Mouse (Mus musculus) embryonic facial prominence, embryonic 15.5 days (tissue): ENCODE results near the gene Gabrr2. TPM values are rescaled to one million over a fixed set of nuclear protein-coding genes. Genes with fewer than 3 reads are reported as not detected.
"Not testable (repeated sequence)": the region's sequence is repeated elsewhere in the genome, so short reads cannot be mapped to it uniquely, and the experiment has no call there.

Experiments used
- ATAC-seq: fragments of 200-750 bp; cut with Nextera tagmentation; 2 replicates; pipeline ENCODE4 v1.8.0; 2017; ENCODE audit warnings: low read depth, moderate TSS enrichment; ENCODE audit not compliant: insufficient number of reproducible peaks, low FRiP score, low TSS enrichment
- H3K27ac ChIP-seq: fragments of 300-500 bp; sonication (generic); replicated peaks from 2 replicates; pipeline ENCODE4 v1.5.1; 2015; ENCODE audit warnings: mild to moderate bottlenecking, inconsistent platforms
- H3K27me3 ChIP-seq: fragments of 300-500 bp; sonication (generic); 2 replicates; pipeline ENCODE4 v1.6.1; 2015; ENCODE audit warnings: inconsistent platforms
- H3K36me3 ChIP-seq: fragments of 300-500 bp; sonication (generic); 2 replicates; pipeline ENCODE4 v1.6.1; 2015; ENCODE audit warnings: mild to moderate bottlenecking, inconsistent platforms
- H3K4me1 ChIP-seq: fragments of 300-500 bp; sonication (generic); 2 replicates; pipeline ENCODE4 v1.6.1; 2015; ENCODE audit warnings: inconsistent platforms
- H3K4me2 ChIP-seq: fragments of 300-500 bp; sonication (generic); replicated peaks from 2 replicates; pipeline ENCODE4 v1.6.1; 2015; ENCODE audit warnings: mild to moderate bottlenecking, inconsistent platforms
- H3K4me3 ChIP-seq: fragments of 300-500 bp; sonication (generic); replicated peaks from 2 replicates; pipeline ENCODE4 v1.5.1; 2015; ENCODE audit warnings: mild to moderate bottlenecking, inconsistent platforms
- H3K9ac ChIP-seq: fragments of 300-500 bp; sonication (generic); 2 replicates; pipeline ENCODE4 v1.6.1; 2015; ENCODE audit warnings: inconsistent platforms
- H3K9me3 ChIP-seq: fragments of 300-500 bp; sonication (generic); replicated peaks from 2 replicates; pipeline ENCODE4 v1.6.1; 2016; ENCODE audit warnings: inconsistent platforms
- WGBS: fragments of 180-500 bp; shearing (Covaris S2); methylation state at CpG from one replicate; pipeline ENCODE4 v1.1.7; 2015; 5-methylcytosine and 5-hydroxymethylcytosine counted together
- polyA plus RNA-seq: library from polyadenylated mRNA; unstranded; fragments of >200 nt; fragmentation: Nextera tagmentation; extraction: Ambion mirVana; gene quantifications from 2 replicates; pipeline ENCODE4 v1.2.1, GENCODE M21; 2015

The Gabrr2 gene
- polyA plus RNA-seq, 1 experiment from 2014 or later: 1.0 TPM

GRCm38 (mm10) chr4:33111358-33111757, 48.6 kb downstream of the Gabrr2 start:
- no peak overlapping the region for H3K4me2 ChIP-seq
- ATAC-seq: no peak
- H3K36me3 ChIP-seq: no peaks in the 10 kb centered on the region
- no peak overlapping the region for H3K9ac ChIP-seq
- H3K4me3 ChIP-seq: no peak overlapping the region
- no peaks in the 10 kb centered on the region for H3K27me3 ChIP-seq
- H3K27ac ChIP-seq: no peak overlapping the region
- no peaks in the 10 kb centered on the region for H3K9me3 ChIP-seq
- no peaks in the 10 kb centered on the region for H3K4me1 ChIP-seq
- WGBS: 74% methylated on average over 9 of the region's 9 CpGs

GRCm38 (mm10) chr4:33112866-33113265, 50.1 kb downstream of the Gabrr2 start:
- not testable (repeated sequence) for H3K9ac ChIP-seq, H3K4me3 ChIP-seq, H3K27ac ChIP-seq, H3K27me3 ChIP-seq, H3K9me3 ChIP-seq, H3K4me1 ChIP-seq, H3K4me2 ChIP-seq, H3K36me3 ChIP-seq, ATAC-seq
- WGBS: 93% methylated on average over 14 of the region's 14 CpGs

- H3K9ac ChIP-seq, H3K4me2 ChIP-seq, H3K36me3 ChIP-seq, H3K9me3 ChIP-seq, ATAC-seq, H3K27me3 ChIP-seq, H3K27ac ChIP-seq, H3K4me1 ChIP-seq, H3K4me3 ChIP-seq: not testable (repeated sequence)
- whole genome bisulfite sequencing: 0% methylated on average over 3 of the region's 3 CpGs
Observed at GRCm38 (mm10) chr4:33119118-33119517, 56.3 kb downstream of the Gabrr2 start.

- WGBS: 82% methylated on average over 6 of the region's 6 CpGs
- no peak overlapping the region for H3K4me2 ChIP-seq
- H3K36me3 ChIP-seq: no peaks in the 10 kb centered on the region
- H3K27ac ChIP-seq: no peak overlapping the region
- no peaks in the 10 kb centered on the region for H3K4me1 ChIP-seq
- H3K9me3 ChIP-seq: no peaks in the 10 kb centered on the region
- no peak overlapping the region for H3K4me3 ChIP-seq
- ATAC-seq: no peak; the same call in 1 of the 2 replicates
- no peak overlapping the region for H3K9ac ChIP-seq
- no peaks in the 10 kb centered on the region for H3K27me3 ChIP-seq
Observed at GRCm38 (mm10) chr4:33124493-33124892, 61.7 kb downstream of the Gabrr2 start.

GRCm38 (mm10) chr4:33125409-33126084, 62.7 kb downstream of the Gabrr2 start:
- ATAC-seq: no peak
- WGBS: 56% methylated on average over 10 of the region's 10 CpGs
- Histone ChIP-seq H3K27me3 (no peaks in the 10 kb centered on the region), H3K4me3 (no peak overlapping the region), H3K9me3 (no peaks in the 10 kb centered on the region), H3K4me1 (no peaks in the 10 kb centered on the region), H3K27ac (no peak overlapping the region), H3K4me2 (no peak overlapping the region), H3K9ac (no peak overlapping the region), H3K36me3 (no peaks in the 10 kb centered on the region)

GRCm38 (mm10) chr4:33132221-33132620, 69.4 kb downstream of the Gabrr2 start, which contains the start of gene Gabrr1:
Gene Gabrr1 (plus strand): TSS chr4:33132521.
- Histone ChIP-seq H3K4me2 (no peak within 1 kb of the TSS), H3K9ac (no peak within 1 kb of the TSS), H3K27ac (no peak within 1 kb of the TSS), H3K4me1 (no peaks in the 10 kb centered on the region), H3K27me3 (no peaks in the 10 kb centered on the region), H3K36me3 (no peaks in the 10 kb centered on the region), H3K4me3 (no peak within 1 kb of the TSS), H3K9me3 (no peaks in the 10 kb centered on the region)
- ATAC-seq: no peak
- 47% methylated on average over 11 of the region's 11 CpGs for WGBS

Other genes with a start within 250 kb of the Gabrr2 start
- 11.2 and 12.0 TPM in 2 replicates for gene Ankrd6, start 112.2 kb upstream of the Gabrr2 start, polyA plus RNA-seq
- 18.6 and 20.0 TPM in 2 replicates for gene Rragd, start 80.0 kb upstream of the Gabrr2 start, polyA plus RNA-seq
- 40.4 and 41.2 TPM in 2 replicates for gene Ube2j1, start 31.6 kb upstream of the Gabrr2 start, polyA plus RNA-seq
- gene Gabrr1, start 69.5 kb downstream of the Gabrr2 start, polyA plus RNA-seq: not detected in 2 replicates
- 2.5 TPM in 2 replicates for gene Pm20d2, start 126.7 kb downstream of the Gabrr2 start, polyA plus RNA-seq
- gene Srsf12, start 146.0 kb downstream of the Gabrr2 start, polyA plus RNA-seq: 13.5 and 15.3 TPM in 2 replicates
- gene Pnrc1, start 227.2 kb downstream of the Gabrr2 start, polyA plus RNA-seq: 104 and 116 TPM in 2 replicates
- gene Rngtt, start 247.3 kb downstream of the Gabrr2 start, polyA plus RNA-seq: 20.1 and 21.6 TPM in 2 replicates